Mouse (Mus musculus): ENCODE data around the gene Nufip1. TPM values are rescaled to one million over a fixed set of nuclear protein-coding genes. Genes with fewer than 3 reads are reported as not detected.

Gene Nufip1
- total RNA-seq, 1 experiment: 13.8 TPM

- TF ChIP-seq ZC3H11A (IDR thresholded peaks at IDR 0.05; ENCODE audit: borderline replicate concordance, low read depth, low read length) (no peak), HCFC1 (IDR thresholded peaks at IDR 0.05; ENCODE audit: borderline replicate concordance, insufficient read depth, low read length) (no peak), MAFK (IDR thresholded peaks at IDR 0.05; ENCODE audit: insufficient read depth, low read depth, low read length) (no peak), CHD2 (IDR thresholded peaks at IDR 0.05; ENCODE audit: low read depth, low read length) (no peak), ZNF384 (IDR thresholded peaks at IDR 0.05; ENCODE audit: low read depth, low read length) (no peak)
- DNase-seq (ENCODE audit: low read depth, low spot score): no peak
- no peaks in the 10 kb centered on the region for H3K9me3 ChIP-seq (ENCODE audit: control insufficient read depth, insufficient read depth, low read depth, low read length)
- no peak overlapping the region for H3K9ac ChIP-seq (ENCODE audit: insufficient read depth, low read depth, low read length, poor library complexity, severe bottlenecking)
- H3K4me1 ChIP-seq (ENCODE audit: control insufficient read depth in 2 of 2, insufficient read depth in 2 of 2, low read length in 2 of 2, poor library complexity in 1 of 2): peaks cover 0 to 8% of the 10 kb centered on the region in 2 experiments; a peak in 1 of 4 replicates
- no peak overlapping the region for H3K27ac ChIP-seq (ENCODE audit: insufficient read depth, low read depth, low read length, poor library complexity, severe bottlenecking)
- no peak overlapping the region for H3K4me3 ChIP-seq (ENCODE audit: insufficient read depth in 1 of 2, low read depth in 1 of 2, low read length in 2 of 2, poor library complexity in 1 of 2, severe bottlenecking in 1 of 2)
- no peaks in the 10 kb centered on the region for H3K36me3 ChIP-seq (ENCODE audit: control insufficient read depth, insufficient read depth, low read length, poor library complexity, severe bottlenecking)
- in situ Hi-C loops (cut with MboI; ENCODE audit: low sequenced_read_pairs in 2 of 2, unreplicated experiment in 2 of 2): loop anchor here in 1 of 2 experiments (25.0 kb wide), 1 partner anchor 298 kb away; no protein-coding TSS in a partner anchor
Observed at GRCm38 (mm10) chr14:76164236-76164635, 53.5 kb downstream of the Nufip1 start.

- no peak overlapping the region for H3K27ac ChIP-seq (ENCODE audit: insufficient read depth, low read depth, low read length, poor library complexity, severe bottlenecking)
- TF ChIP-seq ZC3H11A (IDR thresholded peaks at IDR 0.05; ENCODE audit: borderline replicate concordance, low read depth, low read length) (no peak), CHD2 (IDR thresholded peaks at IDR 0.05; ENCODE audit: low read depth, low read length) (no peak), ZNF384 (IDR thresholded peaks at IDR 0.05; ENCODE audit: low read depth, low read length) (no peak), MAFK (IDR thresholded peaks at IDR 0.05; ENCODE audit: insufficient read depth, low read depth, low read length) (no peak), HCFC1 (IDR thresholded peaks at IDR 0.05; ENCODE audit: borderline replicate concordance, insufficient read depth, low read length) (no peak)
- peak overlapping the region; percentile 34; a peak in 2 of 4 replicates for H3K4me3 ChIP-seq (ENCODE audit: insufficient read depth in 1 of 2, low read depth in 1 of 2, low read length in 2 of 2, poor library complexity in 1 of 2, severe bottlenecking in 1 of 2)
- H3K9ac ChIP-seq (ENCODE audit: insufficient read depth, low read depth, low read length, poor library complexity, severe bottlenecking): peak overlapping the region; percentile 28; the same call in 1 of the 2 replicates
- H3K36me3 ChIP-seq (ENCODE audit: control insufficient read depth, insufficient read depth, low read length, poor library complexity, severe bottlenecking): no peaks in the 10 kb centered on the region
- no peak for DNase-seq (ENCODE audit: low read depth, low spot score)
- in situ Hi-C loops (cut with MboI; ENCODE audit: low sequenced_read_pairs in 2 of 2, unreplicated experiment in 2 of 2): loop anchor here in 1 of 2 experiments (25.0 kb wide), 1 partner anchor 297 kb away; no protein-coding TSS in a partner anchor
- H3K9me3 ChIP-seq (ENCODE audit: control insufficient read depth, insufficient read depth, low read depth, low read length): no peaks in the 10 kb centered on the region
- peaks cover 0 to 8% of the 10 kb centered on the region in 2 experiments; a peak in 1 of 4 replicates for H3K4me1 ChIP-seq (ENCODE audit: control insufficient read depth in 2 of 2, insufficient read depth in 2 of 2, low read length in 2 of 2, poor library complexity in 1 of 2)
Observed at GRCm38 (mm10) chr14:76164904-76165755, 54.4 kb downstream of the Nufip1 start.

GRCm38 (mm10) chr14:76169876-76170466 is 59.3 kb downstream of the Nufip1 start:
- H3K4me3 ChIP-seq (ENCODE audit: insufficient read depth in 1 of 2, low read depth in 1 of 2, low read length in 2 of 2, poor library complexity in 1 of 2, severe bottlenecking in 1 of 2): no peak overlapping the region
- in situ Hi-C loops (cut with MboI; ENCODE audit: low sequenced_read_pairs in 2 of 2, unreplicated experiment in 2 of 2): loop anchor here in 1 of 2 experiments (25.0 kb wide), 1 partner anchor 292 kb away; no protein-coding TSS in a partner anchor
- H3K4me1 ChIP-seq (ENCODE audit: control insufficient read depth in 2 of 2, insufficient read depth in 2 of 2, low read length in 2 of 2, poor library complexity in 1 of 2): peaks cover 0 to 3% of the 10 kb centered on the region in 2 experiments; a peak in 1 of 4 replicates
- no peak for TF ChIP-seq MAFK (IDR thresholded peaks at IDR 0.05; ENCODE audit: insufficient read depth, low read depth, low read length)
- TF ChIP-seq HCFC1 (IDR thresholded peaks at IDR 0.05; ENCODE audit: borderline replicate concordance, insufficient read depth, low read length): no peak
- no peak for TF ChIP-seq ZC3H11A (IDR thresholded peaks at IDR 0.05; ENCODE audit: borderline replicate concordance, low read depth, low read length)
- TF ChIP-seq CHD2 (IDR thresholded peaks at IDR 0.05; ENCODE audit: low read depth, low read length): no peak
- no peak for TF ChIP-seq ZNF384 (IDR thresholded peaks at IDR 0.05; ENCODE audit: low read depth, low read length)
- no peaks in the 10 kb centered on the region for H3K36me3 ChIP-seq (ENCODE audit: control insufficient read depth, insufficient read depth, low read length, poor library complexity, severe bottlenecking)
- DNase-seq (ENCODE audit: low read depth, low spot score): no peak
- H3K9ac ChIP-seq (ENCODE audit: insufficient read depth, low read depth, low read length, poor library complexity, severe bottlenecking): no peak overlapping the region
- no peaks in the 10 kb centered on the region for H3K9me3 ChIP-seq (ENCODE audit: control insufficient read depth, insufficient read depth, low read depth, low read length)
- no peak overlapping the region for H3K27ac ChIP-seq (ENCODE audit: insufficient read depth, low read depth, low read length, poor library complexity, severe bottlenecking)

DNA sequence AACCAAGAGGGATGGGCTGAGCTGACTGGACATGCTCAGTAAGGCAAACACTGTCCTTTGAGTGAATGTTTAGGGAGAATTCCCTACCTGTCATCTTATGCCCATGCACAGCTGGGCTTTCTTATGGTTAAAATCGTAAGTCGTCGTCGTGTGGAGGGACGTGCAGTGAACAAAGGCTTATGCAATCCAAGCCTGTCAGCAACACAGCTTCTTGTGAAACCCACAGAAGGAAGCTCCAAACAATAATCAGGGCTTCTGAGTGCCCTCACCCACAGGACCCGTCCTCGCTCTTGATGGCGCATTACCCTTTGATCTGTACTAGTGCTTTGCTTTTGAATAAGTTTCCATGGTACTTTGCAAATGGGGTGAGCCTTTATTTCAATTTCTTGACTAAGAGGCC is 60.6 kb downstream of the Nufip1 start:
- H3K4me1 ChIP-seq (ENCODE audit: control insufficient read depth in 2 of 2, insufficient read depth in 2 of 2, low read length in 2 of 2, poor library complexity in 1 of 2): no peaks in the 10 kb centered on the region
- TF ChIP-seq ZNF384 (IDR thresholded peaks at IDR 0.05; ENCODE audit: low read depth, low read length) (no peak), CHD2 (IDR thresholded peaks at IDR 0.05; ENCODE audit: low read depth, low read length) (no peak), MAFK (IDR thresholded peaks at IDR 0.05; ENCODE audit: insufficient read depth, low read depth, low read length) (no peak), ZC3H11A (IDR thresholded peaks at IDR 0.05; ENCODE audit: borderline replicate concordance, low read depth, low read length) (no peak)
- no peak overlapping the region for H3K9ac ChIP-seq (ENCODE audit: insufficient read depth, low read depth, low read length, poor library complexity, severe bottlenecking)
- no peaks in the 10 kb centered on the region for H3K36me3 ChIP-seq (ENCODE audit: control insufficient read depth, insufficient read depth, low read length, poor library complexity, severe bottlenecking)
- DNase-seq (ENCODE audit: low read depth, low spot score): no peak
- no peak overlapping the region for H3K4me3 ChIP-seq (ENCODE audit: insufficient read depth in 1 of 2, low read depth in 1 of 2, low read length in 2 of 2, poor library complexity in 1 of 2, severe bottlenecking in 1 of 2)
- no peaks in the 10 kb centered on the region for H3K9me3 ChIP-seq (ENCODE audit: control insufficient read depth, insufficient read depth, low read depth, low read length)
- H3K27ac ChIP-seq (ENCODE audit: insufficient read depth, low read depth, low read length, poor library complexity, severe bottlenecking): no peak overlapping the region
- in situ Hi-C loops (cut with MboI; ENCODE audit: low sequenced_read_pairs in 2 of 2, unreplicated experiment in 2 of 2): loop anchor here in 1 of 2 experiments (25.0 kb wide), 1 partner anchor 291 kb away; no protein-coding TSS in a partner anchor
